Mouse (Mus musculus) MEL (cell line): ENCODE data around the gene Srrm3. TPM values are rescaled to one million over a fixed set of nuclear protein-coding genes. Genes with fewer than 3 reads are reported as not detected.

Experiments
- DNase-seq: peaks from one replicate; pipeline ENCODE4 v3.0.0; 2011; ENCODE audit warnings: low read depth, low spot score
- H3K27ac ChIP-seq: 2 replicates; pipeline ENCODE4 v1.5.1; 2012; ENCODE audit warnings: low read depth, mild to moderate bottlenecking, control low read depth, low read length, moderate library complexity; ENCODE audit not compliant: control insufficient read depth
- H3K27me3 ChIP-seq, 2 experiments: fragments of 150-350 bp in 1 of 2; sonication (generic) in 1 of 2; 2 replicates each; pipeline ENCODE4 v1.6.1; 2012; ENCODE audit warnings: low read length in 2 of 2, mild to moderate bottlenecking in 2 of 2, improper control_type of control experiment in 1 of 2, moderate library complexity in 1 of 2; ENCODE audit not compliant: insufficient read depth in 2 of 2, control insufficient read depth in 1 of 2
- H3K36me3 ChIP-seq, 2 experiments: 2 replicates each; pipeline ENCODE4 v1.6.1; 2012 to 2014; ENCODE audit warnings: low read length in 2 of 2, improper control_type of control experiment in 1 of 2, inconsistent platforms in 1 of 2, mild to moderate bottlenecking in 1 of 2; ENCODE audit not compliant: insufficient read depth in 2 of 2, control insufficient read depth in 1 of 2
- H3K4me1 ChIP-seq, 2 experiments: fragments of 150-350 bp in 1 of 2; sonication (generic) in 1 of 2; 2 replicates each; pipeline ENCODE4 v1.6.1; 2012; ENCODE audit warnings: low read length in 2 of 2, improper control_type of control experiment in 1 of 2, mild to moderate bottlenecking in 1 of 2; ENCODE audit not compliant: insufficient read depth in 2 of 2, control insufficient read depth in 1 of 2
- H3K4me3 ChIP-seq, 2 experiments: fragments of 150-350 bp in 1 of 2; sonication (generic) in 1 of 2; 2 replicates each; pipeline ENCODE4 v1.5.1; 2012; ENCODE audit warnings: low read depth in 2 of 2, low read length in 2 of 2, mild to moderate bottlenecking in 2 of 2, moderate library complexity in 2 of 2, control low read depth in 1 of 2, improper control_type of control experiment in 1 of 2; ENCODE audit not compliant: control insufficient read depth in 1 of 2, insufficient read depth in 1 of 2
- H3K79me2 ChIP-seq: 2 replicates; pipeline ENCODE4 v1.6.1; 2012; ENCODE audit warnings: mild to moderate bottlenecking, low read length, moderate library complexity; ENCODE audit not compliant: control insufficient read depth, poor library complexity, insufficient read depth
- H3K9ac ChIP-seq: 2 replicates; pipeline ENCODE4 v1.6.1; 2012; ENCODE audit warnings: low read depth, mild to moderate bottlenecking, control low read depth, low read length, moderate library complexity; ENCODE audit not compliant: control insufficient read depth, poor library complexity, severe bottlenecking
- H3K9me3 ChIP-seq: fragments of 150-350 bp; sonication (generic); replicated peaks from 2 replicates; pipeline ENCODE4 v1.6.1; 2012; ENCODE audit warnings: mild to moderate bottlenecking, low read length, improper control_type of control experiment, moderate library complexity; ENCODE audit not compliant: insufficient read depth
- BHLHE40 ChIP-seq: IDR thresholded peaks from 2 replicates; pipeline ENCODE4 v1.6.1; 2012; ENCODE audit warnings: low read depth, mild to moderate bottlenecking, inconsistent platforms, low read length, improper control_type of control experiment, borderline replicate concordance
- CTCF ChIP-seq, 3 experiments: IDR thresholded peaks in 2 of 3; conservative IDR thresholded peaks in 1 of 3; 2 replicates each; pipeline ENCODE4 v1.5.1; 2011 to 2012; ENCODE audit warnings: low read length in 3 of 3, low read depth in 2 of 3, mild to moderate bottlenecking in 2 of 3, improper control_type of control experiment in 1 of 3, inconsistent platforms in 1 of 3, mixed read lengths in 1 of 3, moderate library complexity in 1 of 3; ENCODE audit not compliant: control insufficient read depth in 1 of 3, insufficient read depth in 1 of 3, poor library complexity in 1 of 3, severe bottlenecking in 1 of 3
- E2F4 ChIP-seq: IDR thresholded peaks from 2 replicates; pipeline ENCODE4 v1.6.1; 2011; ENCODE audit warnings: low read depth, low read length, improper control_type of control experiment, borderline replicate concordance
- EP300 ChIP-seq, 2 experiments: IDR thresholded peaks; 2 replicates each; pipeline ENCODE4 v1.6.1; 2011; ENCODE audit warnings: improper control_type of control experiment in 2 of 2, low read length in 2 of 2, low read depth in 1 of 2, mild to moderate bottlenecking in 1 of 2
- ETS1 ChIP-seq: IDR thresholded peaks from 2 replicates; pipeline ENCODE4 v1.6.1; 2012; ENCODE audit warnings: low read depth, mild to moderate bottlenecking, inconsistent platforms, low read length, improper control_type of control experiment, moderate library complexity
- GABPA ChIP-seq: IDR thresholded peaks from 2 replicates; pipeline ENCODE4 v1.6.1; 2012; ENCODE audit warnings: low read depth, mild to moderate bottlenecking, inconsistent platforms, low read length, improper control_type of control experiment, moderate library complexity
- GATA1 ChIP-seq: IDR thresholded peaks from 2 replicates; pipeline ENCODE4 v1.6.1; 2011; ENCODE audit warnings: low read depth, low read length, improper control_type of control experiment
- KAT2A ChIP-seq: conservative IDR thresholded peaks from 2 replicates; pipeline ENCODE4 v1.6.1; 2012; ENCODE audit warnings: low read depth, low read length, improper control_type of control experiment, inconsistent platforms
- MAX ChIP-seq: IDR thresholded peaks from 2 replicates; pipeline ENCODE4 v1.6.1; 2011; ENCODE audit warnings: low read length, improper control_type of control experiment
- MYB ChIP-seq: IDR thresholded peaks from 2 replicates; pipeline ENCODE4 v1.6.1; 2011; ENCODE audit warnings: mild to moderate bottlenecking, low read depth, low read length, improper control_type of control experiment
- MYC ChIP-seq: IDR thresholded peaks from 2 replicates; pipeline ENCODE4 v1.6.1; 2011; ENCODE audit warnings: low read depth, mild to moderate bottlenecking, low read length, improper control_type of control experiment, moderate library complexity
- NELFE ChIP-seq: IDR thresholded peaks from 2 replicates; pipeline ENCODE4 v1.6.1; 2011; ENCODE audit warnings: low read depth, low read length, improper control_type of control experiment
- POLR2A ChIP-seq, 2 experiments: IDR thresholded peaks; 2 replicates each; pipeline ENCODE4 v1.6.1; 2011 to 2012; ENCODE audit warnings: low read length in 2 of 2, mild to moderate bottlenecking in 2 of 2, control low read depth in 1 of 2, improper control_type of control experiment in 1 of 2, low read depth in 1 of 2, moderate library complexity in 1 of 2; ENCODE audit not compliant: control insufficient read depth in 1 of 2, insufficient read depth in 1 of 2, poor library complexity in 1 of 2
- POLR2AphosphoS2 ChIP-seq: IDR thresholded peaks from 2 replicates; pipeline ENCODE4 v1.6.1; 2011; ENCODE audit warnings: low read length, improper control_type of control experiment
- POLR2AphosphoS5 ChIP-seq: IDR thresholded peaks from 2 replicates; pipeline ENCODE4 v1.6.1; 2012; ENCODE audit warnings: low read depth, borderline replicate concordance, mild to moderate bottlenecking, inconsistent platforms, low read length, moderate library complexity, mixed read lengths
- RAD21 ChIP-seq: IDR thresholded peaks from 2 replicates; pipeline ENCODE4 v1.6.1; 2011; ENCODE audit warnings: mild to moderate bottlenecking, low read depth, low read length, improper control_type of control experiment
- SMC3 ChIP-seq: IDR thresholded peaks from 2 replicates; pipeline ENCODE4 v1.6.1; 2011; ENCODE audit warnings: low read depth, low read length, improper control_type of control experiment
- TBP ChIP-seq: IDR thresholded peaks from 2 replicates; pipeline ENCODE4 v1.8.0; 2011; ENCODE audit warnings: low read depth, low read length, improper control_type of control experiment
- TCF12 ChIP-seq: IDR thresholded peaks from 2 replicates; pipeline ENCODE4 v1.6.1; 2014; ENCODE audit warnings: low read depth, mild to moderate bottlenecking, inconsistent platforms, low read length, improper control_type of control experiment, moderate library complexity
- ZKSCAN1 ChIP-seq: IDR thresholded peaks from 2 replicates; pipeline ENCODE4 v1.6.1; 2012; ENCODE audit warnings: low read depth, mild to moderate bottlenecking, inconsistent platforms, low read length, improper control_type of control experiment, moderate library complexity
- ZMIZ1 ChIP-seq: IDR thresholded peaks from 2 replicates; pipeline ENCODE4 v1.6.1; 2012; ENCODE audit warnings: low read depth, mild to moderate bottlenecking, inconsistent platforms, low read length, improper control_type of control experiment, moderate library complexity
- ZNF384 ChIP-seq: IDR thresholded peaks from 2 replicates; pipeline ENCODE4 v1.6.1; 2012; ENCODE audit warnings: low read depth, mild to moderate bottlenecking, inconsistent platforms, low read length, improper control_type of control experiment
- polyA plus RNA-seq, 2 experiments: library from polyadenylated mRNA; stranded (reverse) in 1 of 2; unstranded in 1 of 2; fragments of >175 nt in 1 of 2; fragments of >200 nt in 1 of 2; gene quantifications; 2 replicates each; pipeline versions ENCODE4 v1.2.1 to v1.2.4; 2012; ENCODE audit warnings: low replicate concordance in 2 of 2, low read depth in 1 of 2; ENCODE audit not compliant: insufficient read length in 2 of 2, insufficient read depth in 1 of 2, missing spikeins in 1 of 2
- total RNA-seq: library from RNA; depleted of rRNA; stranded (reverse); fragments of 300-350 nt; gene quantifications from 2 replicates; pipeline ENCODE4 v1.2.3, GENCODE M21; 2012

Gene Srrm3
- total and polyA plus RNA-seq, 3 experiments = not detected

DNA sequence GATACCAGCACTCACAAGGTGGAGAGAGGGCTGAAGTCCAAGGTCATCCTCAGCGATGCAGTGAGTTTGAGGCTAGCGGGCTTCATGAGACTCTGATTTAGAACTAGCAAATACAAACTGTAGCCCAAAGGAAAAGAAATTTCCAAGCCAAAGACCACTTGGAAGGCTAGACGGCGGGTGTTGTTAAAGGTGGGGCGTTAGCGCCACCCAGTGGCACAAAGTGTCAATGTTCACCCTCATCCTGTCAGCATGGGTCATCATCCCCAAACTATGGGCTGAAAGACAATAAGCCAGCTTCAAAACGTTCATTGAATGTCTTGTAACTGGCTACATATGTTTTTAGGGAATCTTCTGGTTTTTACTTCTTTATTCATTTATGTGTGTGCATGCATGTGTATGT, 43.2 kb upstream of the Srrm3 start (continued):
- TF ChIP-seq MAX (no peak), TBP (no peak), CTCF (IDR thresholded peaks at IDR 0.05 in 2 of 3, conservative IDR thresholded peaks at IDR 0.05 in 1 of 3; ENCODE audit: control insufficient read depth in 1 of 3, insufficient read depth in 1 of 3, low read depth in 2 of 3, low read length in 3 of 3, poor library complexity in 1 of 3, severe bottlenecking in 1 of 3) (peak; percentile 77 to 100 (median 95)), E2F4 (no peak), SMC3 (peak; percentile 99), KAT2A (no peak), ZMIZ1 (no peak)

DNA sequence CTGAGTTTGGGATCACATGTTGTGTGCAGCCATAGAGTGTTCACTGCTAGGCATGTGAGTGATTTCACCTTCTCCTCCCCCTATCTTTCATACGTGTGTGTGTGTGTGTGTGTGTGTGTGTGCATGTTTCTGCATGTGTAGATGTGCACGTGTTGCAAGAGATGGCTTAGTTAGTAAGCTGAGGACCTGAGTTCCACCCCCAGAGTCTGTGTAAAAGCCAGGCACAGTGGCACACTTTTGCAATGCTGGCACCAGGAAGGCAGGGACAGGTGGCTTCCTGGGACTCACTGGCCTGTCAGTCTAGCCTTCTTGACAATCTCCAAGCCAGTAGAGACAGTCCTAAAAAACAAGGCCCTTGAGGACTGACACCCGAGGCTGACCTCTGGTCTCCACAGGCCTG, 41.7 kb upstream of the Srrm3 start:
- TF ChIP-seq ZKSCAN1 (no peak), E2F4 (no peak), BHLHE40 (no peak), RAD21 (no peak), ZMIZ1 (no peak), POLR2AphosphoS5 (no peak), POLR2AphosphoS2 (no peak), SMC3 (no peak), TCF12 (no peak), MYB (no peak)
- Histone ChIP-seq H3K4me1 (no peaks in the 10 kb centered on the region), H3K27me3 (0 out of 4 replicates have a peak, but pooled peaks cover 0 to 1% of the 10 kb centered on the region in 2 experiments)

DNA sequence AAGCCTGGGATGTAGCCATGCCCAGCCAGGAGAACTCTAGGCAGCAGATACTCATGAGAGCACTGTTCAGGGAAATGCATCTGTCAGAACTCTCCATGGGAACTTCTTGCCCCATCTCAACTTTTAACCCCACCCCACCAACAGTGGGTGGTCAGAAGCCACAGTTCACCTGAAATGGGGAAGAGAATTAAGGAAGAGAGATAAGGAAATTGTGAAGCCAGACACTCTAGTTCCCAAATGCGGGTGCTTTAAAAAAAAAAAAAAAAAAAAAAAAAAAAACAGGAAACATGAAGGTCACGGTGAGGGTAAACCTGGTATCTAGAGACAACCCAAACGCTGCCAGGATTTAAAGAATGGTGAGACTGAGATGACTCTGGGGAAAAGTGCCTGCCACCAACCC, 34.2 kb upstream of the Srrm3 start:
- 0 out of 4 replicates have a peak, but pooled peaks cover 0 to 1% of the 10 kb centered on the region in 2 experiments for H3K27me3 ChIP-seq
- peaks cover 4 to 16% of the 10 kb centered on the region in 2 experiments for H3K4me1 ChIP-seq
- H3K9ac ChIP-seq = no peak overlapping the region
- no peak overlapping the region for H3K27ac ChIP-seq
- H3K36me3 ChIP-seq = peaks cover 0 to 13% of the 10 kb centered on the region in 2 experiments; a peak in 2 of 4 replicates
- no peaks in the 10 kb centered on the region for H3K79me2 ChIP-seq
- no peak overlapping the region for H3K4me3 ChIP-seq
- no peaks in the 10 kb centered on the region for H3K9me3 ChIP-seq
- peak; percentile 52 for DNase-seq
- TF ChIP-seq MYB (no peak), MYC (no peak), EP300 (IDR thresholded peaks at IDR 0.05; ENCODE audit: low read depth in 1 of 2, low read length in 2 of 2) (peak; percentile 48 to 71; a peak in 3 of 4 replicates), GABPA (no peak), ZNF384 (peak; percentile 98), GATA1 (peak; percentile 59; the same call in 1 of the 2 replicates), RAD21 (no peak), ETS1 (peak; percentile 64; the same call in 1 of the 2 replicates), TBP (no peak), POLR2A (IDR thresholded peaks at IDR 0.05; ENCODE audit: control insufficient read depth in 1 of 2, insufficient read depth in 1 of 2, low read depth in 1 of 2, low read length in 2 of 2, poor library complexity in 1 of 2) (no peak), NELFE (no peak)
- TF ChIP-seq, all 39 proteins: peak for 4

More for the DNA sequence above, 41.7 kb upstream of the Srrm3 start:
- no peak overlapping the region for H3K27ac ChIP-seq
- no peak overlapping the region for H3K9ac ChIP-seq
- no peak overlapping the region for H3K4me3 ChIP-seq
- H3K36me3 ChIP-seq = no peaks in the 10 kb centered on the region
- DNase-seq = no peak
- no peaks in the 10 kb centered on the region for H3K79me2 ChIP-seq
- H3K9me3 ChIP-seq = no peaks in the 10 kb centered on the region
